Mouse (Mus musculus) kidney, adult 2 months (tissue): ENCODE results near the gene Ube2i.

ENCODE experiments used
- CTCF ChIP-seq: fragments of 200-500 bp; conservative IDR thresholded peaks from 2 replicates; pipeline ENCODE4 v1.5.1; 2011; ENCODE audit warnings: low read depth, mild to moderate bottlenecking, control low read depth, low read length, moderate library complexity, mixed read lengths; ENCODE audit not compliant: insufficient read depth, insufficient read length
- POLR2A ChIP-seq: fragments of 200-500 bp; IDR thresholded peaks from one replicate; pipeline ENCODE4 v1.6.1; 2011; ENCODE audit warnings: low read depth, low read length, control low read depth

DNA sequence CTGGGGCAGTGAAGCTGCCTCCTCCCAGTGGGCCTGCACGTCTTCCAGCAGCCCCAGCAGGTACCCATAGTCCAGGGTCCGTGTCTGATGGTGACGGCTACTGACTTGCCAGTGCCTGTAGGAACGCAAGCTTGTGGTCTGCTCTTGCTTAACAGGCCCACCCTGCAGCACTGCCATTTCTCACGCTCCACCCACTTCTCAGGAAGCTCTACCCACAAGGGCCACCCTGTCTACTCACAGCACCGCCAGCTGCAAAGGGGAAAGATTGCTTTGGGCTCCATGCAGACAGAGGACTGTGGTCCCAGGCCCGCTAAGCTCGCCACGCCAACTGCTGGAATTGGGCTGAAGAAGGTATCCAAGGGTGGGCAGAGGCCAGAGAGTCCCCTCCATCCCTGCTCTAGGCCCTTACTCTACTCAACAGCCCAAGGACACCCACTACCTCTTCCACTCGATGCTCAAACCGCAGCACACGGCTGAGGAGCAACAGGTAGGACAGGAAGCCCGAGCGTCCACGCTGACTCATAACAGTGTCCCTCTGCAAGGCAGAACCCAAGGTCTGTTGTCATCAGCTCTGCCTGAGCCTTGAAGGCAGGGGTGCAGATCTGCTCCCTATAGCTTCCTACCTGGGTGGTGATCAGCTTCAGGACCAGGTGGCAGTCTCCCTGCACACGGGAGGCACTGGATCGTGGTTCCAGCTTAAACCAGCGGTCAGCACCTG lies 26.2 kb downstream of the Ube2i start:
- TF ChIP-seq CTCF: no peak
- TF ChIP-seq POLR2A: no peak
